Mouse (Mus musculus) forebrain, embryonic 13.5 days (tissue): ENCODE data around the gene Olfr175-ps1. TPM values are rescaled to one million over a fixed set of nuclear protein-coding genes. Genes with fewer than 3 reads are reported as not detected.

ENCODE experiments used
- ATAC-seq: fragments of 200-750 bp; cut with Nextera tagmentation; 2 replicates; pipeline ENCODE4 v1.8.0; 2017
- H3K27ac ChIP-seq: fragments of 300-500 bp; sonication (generic); 2 replicates; pipeline ENCODE4 v1.5.1; 2015; ENCODE audit warnings: inconsistent platforms, mild to moderate bottlenecking, moderate library complexity
- H3K27me3 ChIP-seq: fragments of 300-500 bp; sonication (generic); 2 replicates; pipeline ENCODE4 v1.6.1; 2015; ENCODE audit warnings: mild to moderate bottlenecking, inconsistent platforms
- H3K36me3 ChIP-seq: fragments of 300-500 bp; sonication (generic); 2 replicates; pipeline ENCODE4 v1.6.1; 2015; ENCODE audit warnings: mild to moderate bottlenecking, inconsistent platforms; ENCODE audit not compliant: poor library complexity, severe bottlenecking
- H3K4me1 ChIP-seq: fragments of 300-500 bp; sonication (generic); 2 replicates; pipeline ENCODE4 v1.6.1; 2015; ENCODE audit warnings: inconsistent platforms
- H3K4me2 ChIP-seq: fragments of 300-500 bp; sonication (generic); 2 replicates; pipeline ENCODE4 v1.6.1; 2015; ENCODE audit warnings: inconsistent platforms, mild to moderate bottlenecking, moderate library complexity
- H3K4me3 ChIP-seq: fragments of 300-500 bp; sonication (generic); 2 replicates; pipeline ENCODE4 v1.5.1; 2015; ENCODE audit warnings: mild to moderate bottlenecking, inconsistent platforms
- H3K9ac ChIP-seq: fragments of 300-500 bp; sonication (generic); 2 replicates; pipeline ENCODE4 v1.6.1; 2015; ENCODE audit warnings: mild to moderate bottlenecking, inconsistent platforms
- H3K9me3 ChIP-seq: fragments of 300-500 bp; sonication (generic); replicated peaks from 2 replicates; pipeline ENCODE4 v1.6.1; 2016; ENCODE audit warnings: inconsistent platforms
- WGBS: fragments of 180-500 bp; shearing (Covaris S2); methylation state at CpG from one replicate; pipeline ENCODE4 v1.1.7; 2015; 5-methylcytosine and 5-hydroxymethylcytosine counted together
- polyA plus RNA-seq: library from polyadenylated mRNA; unstranded; fragments of >200 nt; fragmentation: Nextera tagmentation; extraction: Ambion mirVana; gene quantifications from 2 replicates; pipeline ENCODE4 v1.2.1, GENCODE M21; 2015

Gene Olfr175-ps1
- polyA plus RNA-seq = not detected in 2 replicates

DNA sequence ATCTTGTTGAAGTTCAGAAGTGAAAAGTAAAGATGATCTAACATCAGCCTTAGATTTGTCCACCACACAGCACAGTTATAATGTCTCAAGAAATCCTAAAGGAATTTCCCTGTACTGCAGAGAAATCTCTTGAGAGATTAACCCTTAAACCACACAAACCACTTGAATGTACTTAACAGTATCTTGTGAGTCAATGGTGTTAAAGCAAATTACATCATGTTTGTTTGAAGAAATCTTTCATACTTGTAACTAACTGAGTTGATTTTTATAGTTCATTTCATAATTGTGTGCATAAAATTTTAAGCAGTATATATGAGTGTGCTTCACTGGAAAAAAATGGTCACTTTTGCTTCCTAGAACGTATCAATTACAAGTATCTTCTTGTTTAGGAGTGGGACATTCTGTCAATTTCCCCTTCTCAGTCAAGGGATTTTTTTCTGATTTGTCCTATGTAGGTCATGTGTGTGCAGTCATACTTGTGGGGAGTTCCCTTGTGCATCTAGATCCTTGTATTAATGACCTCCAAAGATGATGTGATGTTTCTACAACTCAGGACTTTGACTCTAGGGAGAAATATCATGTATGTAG lies at the start of gene Olfr175-ps1:
Olfr175-ps1 (minus strand) TSS at position 51 of the 588 bp plus-strand sequence.
- Histone ChIP-seq H3K27ac (no peak within 1 kb of the TSS), H3K4me1 (no peaks in the 10 kb centered on the region), H3K4me2 (no peak within 1 kb of the TSS), H3K4me3 (no peak within 1 kb of the TSS), H3K9me3 (no peaks in the 10 kb centered on the region), H3K27me3 (no peaks in the 10 kb centered on the region), H3K36me3 (no peaks in the 10 kb centered on the region), H3K9ac (no peak within 1 kb of the TSS)
- ATAC-seq = no peak
- 94% methylated on average over 1 of the region's 1 CpGs for WGBS

DNA sequence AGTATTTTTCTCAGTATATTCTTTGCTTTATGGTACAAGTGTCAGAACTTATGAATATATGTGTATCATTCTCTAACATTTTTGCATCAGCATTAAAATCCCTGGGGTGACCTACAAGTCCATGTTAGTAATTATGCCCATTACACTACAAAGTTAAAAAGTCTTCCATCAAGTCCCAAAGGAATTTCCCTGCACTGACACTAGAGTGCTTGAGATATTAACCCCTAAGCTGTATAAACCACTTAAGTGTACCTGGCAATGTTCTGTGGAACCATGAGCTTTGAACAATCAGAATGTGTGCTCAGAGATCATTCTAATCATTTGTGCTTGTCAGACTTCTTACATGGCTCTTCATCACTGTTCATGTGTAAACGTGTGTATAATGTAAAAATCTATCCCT lies 48.1 kb upstream of the Olfr175-ps1 start, which contains the start of gene Olfr177:
Olfr177 (minus strand) TSS at position 101 of the 400 bp plus-strand sequence.
- H3K27ac ChIP-seq = no peak within 1 kb of the TSS
- no peaks in the 10 kb centered on the region for H3K36me3 ChIP-seq
- ATAC-seq = no peak
- no peak within 1 kb of the TSS for H3K4me2 ChIP-seq
- 68% methylated on average over 1 of the region's 1 CpGs for WGBS
- H3K9me3 ChIP-seq = no peaks in the 10 kb centered on the region
- no peaks in the 10 kb centered on the region for H3K4me1 ChIP-seq
- H3K9ac ChIP-seq = no peak within 1 kb of the TSS
- no peaks in the 10 kb centered on the region for H3K27me3 ChIP-seq
- no peak within 1 kb of the TSS for H3K4me3 ChIP-seq

DNA sequence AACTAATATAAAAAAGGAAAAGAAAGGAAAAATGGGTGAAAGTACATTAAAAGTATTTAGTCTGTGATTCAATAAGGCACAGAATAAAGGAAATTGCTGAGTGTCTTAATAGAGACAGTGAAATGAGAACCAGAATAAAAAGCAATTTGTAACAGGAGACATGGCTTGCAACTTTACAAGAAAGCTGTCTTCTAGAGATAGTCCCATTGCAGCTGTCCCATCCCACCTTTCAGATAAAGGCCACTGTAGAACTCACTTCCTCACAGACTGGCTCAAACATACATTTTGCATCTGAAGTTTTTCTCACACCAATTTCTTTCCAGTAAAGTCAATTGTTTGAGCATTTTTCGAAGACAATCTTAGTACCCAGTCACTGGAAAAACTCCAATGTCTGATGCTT lies 34.9 kb upstream of the Olfr175-ps1 start:
- H3K27ac ChIP-seq = no peak overlapping the region
- no peak overlapping the region for H3K4me2 ChIP-seq
- H3K9ac ChIP-seq = no peak overlapping the region
- ATAC-seq = no peak
- H3K36me3 ChIP-seq = no peaks in the 10 kb centered on the region
- H3K27me3 ChIP-seq = no peaks in the 10 kb centered on the region
- H3K4me3 ChIP-seq = no peak overlapping the region
- WGBS = 77% methylated on average over 1 of the region's 1 CpGs
- no peaks in the 10 kb centered on the region for H3K9me3 ChIP-seq
- H3K4me1 ChIP-seq = no peaks in the 10 kb centered on the region

DNA sequence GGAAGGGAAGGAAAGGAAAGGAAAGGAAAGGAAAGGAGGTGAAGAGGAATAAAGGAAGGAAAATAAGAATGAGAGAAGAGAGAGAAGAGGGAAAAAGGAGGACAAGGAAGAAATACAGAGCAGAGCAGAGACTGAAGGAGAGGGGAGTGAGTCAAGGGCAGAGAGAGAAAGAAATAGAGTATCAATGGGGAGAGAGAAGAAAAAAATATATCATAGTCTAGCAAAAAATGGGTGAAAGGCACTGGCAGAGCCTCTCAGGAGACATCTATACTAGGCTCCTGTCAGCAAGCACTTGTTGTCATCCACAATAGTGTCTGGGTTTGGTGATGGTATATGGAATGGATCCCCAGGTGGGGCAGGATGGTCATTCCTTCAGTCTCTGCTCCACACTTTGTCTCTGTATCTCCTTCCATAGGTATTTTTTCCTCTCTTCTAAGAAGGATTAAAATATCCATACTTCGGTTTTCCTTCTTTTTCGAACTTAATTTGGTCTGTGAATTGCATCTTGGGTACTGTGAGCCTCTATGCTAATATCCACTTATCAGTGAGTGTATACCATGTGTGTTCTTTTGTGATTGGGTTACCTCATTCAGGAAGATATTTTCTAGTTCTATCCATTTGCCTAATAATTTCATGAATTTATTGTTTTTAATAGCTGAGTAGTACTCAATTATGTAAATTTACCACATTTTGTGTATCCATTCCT lies 33.6 kb upstream of the Olfr175-ps1 start:
- no peak overlapping the region for H3K9ac ChIP-seq
- no peaks in the 10 kb centered on the region for H3K27me3 ChIP-seq
- no peaks in the 10 kb centered on the region for H3K36me3 ChIP-seq
- H3K4me1 ChIP-seq = no peaks in the 10 kb centered on the region
- H3K27ac ChIP-seq = no peak overlapping the region
- H3K4me3 ChIP-seq = no peak overlapping the region
- no peaks in the 10 kb centered on the region for H3K9me3 ChIP-seq
- ATAC-seq = no peak
- WGBS = 87% methylated on average over 2 of the region's 2 CpGs
- no peak overlapping the region for H3K4me2 ChIP-seq

DNA sequence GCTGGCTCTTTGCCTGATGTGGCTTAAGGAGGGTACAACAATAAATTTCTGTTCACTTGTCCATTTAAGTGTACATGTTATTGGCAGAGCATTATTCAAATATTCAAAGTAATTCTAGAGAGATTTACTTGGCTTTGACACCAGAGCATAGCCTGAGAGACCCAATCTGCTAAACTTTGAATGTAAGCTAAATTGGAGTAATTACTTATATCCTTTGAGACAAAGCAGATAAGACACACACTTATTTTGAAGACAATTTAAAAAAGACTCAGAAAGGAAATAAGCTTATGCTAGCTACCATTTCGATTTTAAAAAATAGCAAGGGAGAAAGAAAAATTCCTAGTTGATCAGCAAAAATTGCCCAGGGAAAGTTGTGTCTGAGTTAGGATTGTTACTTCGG lies 26.4 kb downstream of the Olfr175-ps1 start, which contains the start of gene Olfr173:
Olfr173 (minus strand) TSS at position 101 of the 400 bp plus-strand sequence.
- ATAC-seq = no peak
- 74% methylated on average over 2 of the region's 2 CpGs for WGBS
- H3K27ac ChIP-seq = no peak within 1 kb of the TSS

More for the DNA sequence above, 26.4 kb downstream of the Olfr175-ps1 start, which contains the start of gene Olfr173:
- H3K4me2 ChIP-seq = no peak within 1 kb of the TSS
- no peak within 1 kb of the TSS for H3K4me3 ChIP-seq
- no peaks in the 10 kb centered on the region for H3K4me1 ChIP-seq
- no peaks in the 10 kb centered on the region for H3K27me3 ChIP-seq
- H3K9ac ChIP-seq = no peak within 1 kb of the TSS
- no peaks in the 10 kb centered on the region for H3K36me3 ChIP-seq
- no peaks in the 10 kb centered on the region for H3K9me3 ChIP-seq

Other genes starting within 250 kb of the Olfr175-ps1 start
- not detected in 2 replicates for gene Gm813, start 209.8 kb downstream of the Olfr175-ps1 start, polyA plus RNA-seq
- gene E330017A01Rik, start 188.0 kb downstream of the Olfr175-ps1 start, polyA plus RNA-seq = not detected in 2 replicates
- 8.4 and 10.3 TPM in 2 replicates for gene Cpox, start 156.5 kb downstream of the Olfr175-ps1 start, polyA plus RNA-seq
- gene Gpr15, start 107.7 kb downstream of the Olfr175-ps1 start, polyA plus RNA-seq = not detected in 2 replicates
- gene Cldnd1, start 98.9 kb downstream of the Olfr175-ps1 start, polyA plus RNA-seq = 108 and 110 TPM in 2 replicates
- gene Olfr172, start 63.6 kb downstream of the Olfr175-ps1 start, polyA plus RNA-seq = not detected in 2 replicates
- not detected in 2 replicates for gene Olfr173, start 26.5 kb downstream of the Olfr175-ps1 start, polyA plus RNA-seq
- gene Olfr177, start 48.0 kb upstream of the Olfr175-ps1 start, polyA plus RNA-seq = not detected in 2 replicates
- gene Olfr178, start 65.3 kb upstream of the Olfr175-ps1 start, polyA plus RNA-seq = not detected in 2 replicates
- not detected in 2 replicates for gene Olfr181, start 102.0 kb upstream of the Olfr175-ps1 start, polyA plus RNA-seq
- gene Olfr180, start 102.6 kb upstream of the Olfr175-ps1 start, polyA plus RNA-seq = not detected in 2 replicates
- not detected in 2 replicates for gene Olfr183, start 168.6 kb upstream of the Olfr175-ps1 start, polyA plus RNA-seq
- gene Olfr186, start 203.5 kb upstream of the Olfr175-ps1 start, polyA plus RNA-seq = not detected in 2 replicates
- gene Olfr187, start 213.0 kb upstream of the Olfr175-ps1 start, polyA plus RNA-seq = not detected in 2 replicates